Mouse (Mus musculus): ENCODE results near the gene Eef2k.

Eef2k gene

GRCm38 (mm10) chr7:120848831-120849512, 6.3 kb downstream of the Eef2k start:
- DNase-seq = no peak

GRCm38 (mm10) chr7:120850165-120850564, 7.5 kb downstream of the Eef2k start:
- DNase-seq = no peak

- DNase-seq = no peak
Observed at GRCm38 (mm10) chr7:120859854-120860253, 17.2 kb downstream of the Eef2k start.

- DNase-seq = no peak
Observed at GRCm38 (mm10) chr7:120860799-120861487, 18.3 kb downstream of the Eef2k start.

- no peak for DNase-seq
Observed at GRCm38 (mm10) chr7:120861488-120862047, 18.9 kb downstream of the Eef2k start.

GRCm38 (mm10) chr7:120862196-120862595, 19.6 kb downstream of the Eef2k start:
- DNase-seq = no peak

GRCm38 (mm10) chr7:120862626-120863025, 20.0 kb downstream of the Eef2k start:
- DNase-seq = no peak

- no peak for DNase-seq
Observed at GRCm38 (mm10) chr7:120863476-120863875, 20.8 kb downstream of the Eef2k start.

- no peak for DNase-seq
Observed at GRCm38 (mm10) chr7:120865100-120865499, 22.5 kb downstream of the Eef2k start.

- no peak for DNase-seq
Observed at GRCm38 (mm10) chr7:120865832-120866231, 23.2 kb downstream of the Eef2k start.

GRCm38 (mm10) chr7:120866684-120867083, 24.1 kb downstream of the Eef2k start:
- DNase-seq = no peak

GRCm38 (mm10) chr7:120867720-120868119, 25.1 kb downstream of the Eef2k start:
- no peak for DNase-seq

- DNase-seq = no peak
Observed at GRCm38 (mm10) chr7:120869883-120870282, 27.3 kb downstream of the Eef2k start.

GRCm38 (mm10) chr7:120870431-120871008, 27.9 kb downstream of the Eef2k start:
- no peak for DNase-seq

- DNase-seq = no peak
Observed at GRCm38 (mm10) chr7:120873083-120873482, 30.5 kb downstream of the Eef2k start.

- DNase-seq = no peak
Observed at GRCm38 (mm10) chr7:120874021-120874420, 31.4 kb downstream of the Eef2k start.

- no peak for DNase-seq
Observed at GRCm38 (mm10) chr7:120874764-120875539, 32.3 kb downstream of the Eef2k start.

GRCm38 (mm10) chr7:120875540-120876388, 33.1 kb downstream of the Eef2k start:
- no peak for DNase-seq

GRCm38 (mm10) chr7:120878271-120878670, 35.6 kb downstream of the Eef2k start:
- no peak for DNase-seq

- DNase-seq = no peak
Observed at GRCm38 (mm10) chr7:120879972-120880371, 37.3 kb downstream of the Eef2k start.

- DNase-seq = no peak
Observed at GRCm38 (mm10) chr7:120880770-120881169, 38.1 kb downstream of the Eef2k start.

GRCm38 (mm10) chr7:120881451-120881850, 38.8 kb downstream of the Eef2k start:
- no peak for DNase-seq

All from cerebellum, adult 9-10 months (tissue).